Mouse (Mus musculus) MEL (cell line): Measurements from ENCODE around the gene Lamtor4.

Source experiments
- CHD2 ChIP-seq: IDR thresholded peaks from 2 replicates; pipeline ENCODE4 v1.6.1; 2011; ENCODE audit warnings: low read length, improper control_type of control experiment
- CTCF ChIP-seq, 3 experiments: IDR thresholded peaks in 2 of 3; conservative IDR thresholded peaks in 1 of 3; 2 replicates each; pipeline ENCODE4 v1.5.1; 2011 to 2012; ENCODE audit warnings: low read length in 3 of 3, low read depth in 2 of 3, mild to moderate bottlenecking in 2 of 3, improper control_type of control experiment in 1 of 3, inconsistent platforms in 1 of 3, mixed read lengths in 1 of 3, moderate library complexity in 1 of 3; ENCODE audit not compliant: control insufficient read depth in 1 of 3, insufficient read depth in 1 of 3, poor library complexity in 1 of 3, severe bottlenecking in 1 of 3
- EP300 ChIP-seq, 2 experiments: IDR thresholded peaks; 2 replicates each; pipeline ENCODE4 v1.6.1; 2011; ENCODE audit warnings: improper control_type of control experiment in 2 of 2, low read length in 2 of 2, low read depth in 1 of 2, mild to moderate bottlenecking in 1 of 2
- GATA1 ChIP-seq: IDR thresholded peaks from 2 replicates; pipeline ENCODE4 v1.6.1; 2011; ENCODE audit warnings: low read depth, low read length, improper control_type of control experiment
- HCFC1 ChIP-seq: IDR thresholded peaks from 2 replicates; pipeline ENCODE4 v1.6.1; 2012; ENCODE audit warnings: low read depth, mild to moderate bottlenecking, inconsistent platforms, low read length, improper control_type of control experiment, moderate library complexity
- NELFE ChIP-seq: IDR thresholded peaks from 2 replicates; pipeline ENCODE4 v1.6.1; 2011; ENCODE audit warnings: low read depth, low read length, improper control_type of control experiment
- POLR2A ChIP-seq, 2 experiments: IDR thresholded peaks; 2 replicates each; pipeline ENCODE4 v1.6.1; 2011 to 2012; ENCODE audit warnings: low read length in 2 of 2, mild to moderate bottlenecking in 2 of 2, control low read depth in 1 of 2, improper control_type of control experiment in 1 of 2, low read depth in 1 of 2, moderate library complexity in 1 of 2; ENCODE audit not compliant: control insufficient read depth in 1 of 2, insufficient read depth in 1 of 2, poor library complexity in 1 of 2
- POLR2AphosphoS5 ChIP-seq: IDR thresholded peaks from 2 replicates; pipeline ENCODE4 v1.6.1; 2012; ENCODE audit warnings: low read depth, borderline replicate concordance, mild to moderate bottlenecking, inconsistent platforms, low read length, moderate library complexity, mixed read lengths
- SIN3A ChIP-seq: IDR thresholded peaks from 2 replicates; pipeline ENCODE4 v1.6.1; 2012; ENCODE audit warnings: low read length, improper control_type of control experiment, inconsistent platforms
- TCF12 ChIP-seq: IDR thresholded peaks from 2 replicates; pipeline ENCODE4 v1.6.1; 2014; ENCODE audit warnings: low read depth, mild to moderate bottlenecking, inconsistent platforms, low read length, improper control_type of control experiment, moderate library complexity
- USF1 ChIP-seq: IDR thresholded peaks from 2 replicates; pipeline ENCODE4 v1.6.1; 2014; ENCODE audit warnings: low read depth, mild to moderate bottlenecking, inconsistent platforms, low read length, improper control_type of control experiment, moderate library complexity
- ZMIZ1 ChIP-seq: IDR thresholded peaks from 2 replicates; pipeline ENCODE4 v1.6.1; 2012; ENCODE audit warnings: low read depth, mild to moderate bottlenecking, inconsistent platforms, low read length, improper control_type of control experiment, moderate library complexity
- ZNF384 ChIP-seq: IDR thresholded peaks from 2 replicates; pipeline ENCODE4 v1.6.1; 2012; ENCODE audit warnings: low read depth, mild to moderate bottlenecking, inconsistent platforms, low read length, improper control_type of control experiment

GRCm38 (mm10) chr5:138265712-138266111 is 10.4 kb downstream of the Lamtor4 start:
- TF ChIP-seq CTCF (IDR thresholded peaks at IDR 0.05 in 2 of 3, conservative IDR thresholded peaks at IDR 0.05 in 1 of 3; ENCODE audit: control insufficient read depth in 1 of 3, insufficient read depth in 1 of 3, low read depth in 2 of 3, low read length in 3 of 3, poor library complexity in 1 of 3, severe bottlenecking in 1 of 3) = no peak
- no peak for TF ChIP-seq ZMIZ1
- no peak for TF ChIP-seq HCFC1
- TF ChIP-seq NELFE = no peak
- no peak for TF ChIP-seq SIN3A
- no peak for TF ChIP-seq USF1
- no peak for TF ChIP-seq ZNF384
- no peak for TF ChIP-seq POLR2AphosphoS5
- TF ChIP-seq EP300 (IDR thresholded peaks at IDR 0.05; ENCODE audit: low read depth in 1 of 2, low read length in 2 of 2) = no peak
- no peak for TF ChIP-seq TCF12
- TF ChIP-seq GATA1 = no peak
- TF ChIP-seq CHD2 = no peak
- no peak for TF ChIP-seq POLR2A (IDR thresholded peaks at IDR 0.05; ENCODE audit: control insufficient read depth in 1 of 2, insufficient read depth in 1 of 2, low read depth in 1 of 2, low read length in 2 of 2, poor library complexity in 1 of 2)
